Mouse (Mus musculus) liver, adult 2 months (tissue): ENCODE measurements at regions not wholly inside any gene's neighbourhood (a gene's known extent, or its start where the extent isn't known, plus 50 kb on each side); places are given as distances from the start of the nearest gene placed in this dataset.
A peak's percentile ranks its signal among the peaks of the same experiment; 100 is the strongest.

Experiments used
- DNase-seq: peaks from one replicate; pipeline ENCODE4 v3.0.0-alpha.2; 2011; ENCODE audit warnings: low read depth, low spot score; ENCODE audit errors: extremely low read depth
- H3K27ac ChIP-seq: fragments of 200-500 bp; replicated peaks from 2 replicates; pipeline ENCODE4 v1.5.1; 2012; ENCODE audit warnings: low read depth, mild to moderate bottlenecking, control low read depth, inconsistent platforms, low read length; ENCODE audit not compliant: insufficient read depth
- H3K27me3 ChIP-seq: fragments of 200-500 bp; 2 replicates; pipeline ENCODE4 v1.6.1; 2012; ENCODE audit warnings: mild to moderate bottlenecking, moderate library complexity, low read length, inconsistent platforms; ENCODE audit not compliant: control insufficient read depth, insufficient read depth
- H3K36me3 ChIP-seq: fragments of 200-500 bp; 2 replicates; pipeline ENCODE4 v1.6.1; 2012; ENCODE audit warnings: low read length, inconsistent platforms; ENCODE audit not compliant: control insufficient read depth, insufficient read depth
- H3K4me1 ChIP-seq: fragments of 200-500 bp; 2 replicates; pipeline ENCODE4 v1.6.1; 2011; ENCODE audit warnings: low read length; ENCODE audit not compliant: control insufficient read depth, insufficient read depth
- H3K4me3 ChIP-seq: fragments of 200-500 bp; 2 replicates; pipeline ENCODE4 v1.5.1; 2011; ENCODE audit warnings: low read depth, mild to moderate bottlenecking, control low read depth, low read length, moderate library complexity; ENCODE audit not compliant: insufficient read depth
- H3K79me2 ChIP-seq: fragments of 200-500 bp; 2 replicates; pipeline ENCODE4 v1.6.1; 2012; ENCODE audit warnings: inconsistent platforms, mild to moderate bottlenecking, low read length, moderate library complexity; ENCODE audit not compliant: control insufficient read depth, insufficient read depth
- H3K9ac ChIP-seq: fragments of 200-500 bp; 2 replicates; pipeline ENCODE4 v1.6.1; 2012; ENCODE audit warnings: low read depth, mild to moderate bottlenecking, control low read depth, inconsistent platforms, low read length
- CTCF ChIP-seq: fragments of 200-500 bp; IDR thresholded peaks from 2 replicates; pipeline ENCODE4 v1.5.1; 2011; ENCODE audit warnings: low read depth, low read length, control low read depth
- POLR2A ChIP-seq: fragments of 200-500 bp; IDR thresholded peaks from 2 replicates; pipeline ENCODE4 v1.6.1; 2011; ENCODE audit warnings: low read length, control low read depth; ENCODE audit not compliant: insufficient read depth; ENCODE audit errors: extremely low read depth
- WGBS: fragments of 180-500 bp; shearing (Covaris S2); methylation state at CpG from one replicate; pipeline ENCODE4 v1.1.7; 2018; 5-methylcytosine and 5-hydroxymethylcytosine counted together

DNA sequence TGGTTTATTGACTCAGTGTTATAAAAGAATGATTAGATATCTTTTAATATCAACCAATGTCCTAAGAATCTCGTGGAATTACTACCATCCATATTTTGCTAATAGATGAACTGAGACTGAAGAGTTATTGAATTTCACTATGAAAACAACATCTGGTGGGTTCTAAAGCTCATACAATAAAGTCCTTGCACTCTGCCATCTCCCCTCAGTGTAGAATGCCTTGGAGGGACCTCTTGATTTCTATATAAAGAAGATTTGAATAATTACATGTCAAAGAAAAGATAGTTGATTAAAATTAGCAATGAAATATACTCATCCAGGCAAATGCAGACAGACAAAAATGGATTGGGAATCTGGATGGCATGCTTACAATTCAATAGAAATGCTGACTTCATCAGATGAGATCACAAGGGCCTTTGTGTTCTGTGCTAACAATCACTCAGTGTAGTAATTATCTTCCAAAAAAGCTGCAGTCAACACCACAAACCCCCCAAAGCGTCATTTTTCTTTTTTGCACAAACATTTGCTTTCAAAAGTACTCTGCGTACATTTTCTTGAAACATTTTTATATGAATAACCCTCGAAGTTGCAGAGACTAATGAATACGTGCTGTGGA lies 94.2 kb downstream of the Gm9733 start:
- Histone ChIP-seq H3K79me2 (no peaks in the 10 kb centered on the region), H3K9ac (no peak overlapping the region), H3K36me3 (no peaks in the 10 kb centered on the region), H3K27me3 (no peaks in the 10 kb centered on the region), H3K4me1 (peaks cover 3% of the 10 kb centered on the region; the same call in 1 of the 2 replicates), H3K4me3 (no peak overlapping the region), H3K27ac (no peak overlapping the region)
- 81% methylated on average over 5 of the region's 5 CpGs for WGBS
- no peak for DNase-seq
- TF ChIP-seq POLR2A (no peak), CTCF (no peak)

DNA sequence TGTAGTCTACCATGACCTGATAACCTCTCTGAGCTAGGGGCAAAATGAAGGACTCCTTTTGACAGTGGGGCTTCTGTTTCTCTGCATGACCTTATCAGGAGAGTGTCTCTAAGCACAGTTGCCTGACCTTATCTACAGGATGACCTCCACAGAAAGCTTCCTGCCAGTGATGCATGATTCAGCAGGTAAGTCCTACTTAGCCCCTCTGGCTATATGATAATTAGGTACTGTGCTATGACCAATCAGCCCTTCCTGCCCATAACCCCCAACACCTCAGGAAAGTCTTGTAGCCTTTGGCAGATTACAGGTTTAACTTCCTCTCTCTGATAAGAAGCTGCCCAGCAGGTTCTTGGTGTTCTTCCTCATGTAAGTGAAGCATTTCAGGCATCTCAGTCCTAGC lies 89.7 kb downstream of the Gm9733 start:
- Histone ChIP-seq H3K9ac (no peak overlapping the region), H3K4me1 (peaks cover 3% of the 10 kb centered on the region; the same call in 1 of the 2 replicates), H3K27ac (no peak overlapping the region), H3K4me3 (no peak overlapping the region), H3K36me3 (no peaks in the 10 kb centered on the region), H3K27me3 (no peaks in the 10 kb centered on the region), H3K79me2 (no peaks in the 10 kb centered on the region)
- TF ChIP-seq CTCF (no peak), POLR2A (no peak)
- DNase-seq: no peak

DNA sequence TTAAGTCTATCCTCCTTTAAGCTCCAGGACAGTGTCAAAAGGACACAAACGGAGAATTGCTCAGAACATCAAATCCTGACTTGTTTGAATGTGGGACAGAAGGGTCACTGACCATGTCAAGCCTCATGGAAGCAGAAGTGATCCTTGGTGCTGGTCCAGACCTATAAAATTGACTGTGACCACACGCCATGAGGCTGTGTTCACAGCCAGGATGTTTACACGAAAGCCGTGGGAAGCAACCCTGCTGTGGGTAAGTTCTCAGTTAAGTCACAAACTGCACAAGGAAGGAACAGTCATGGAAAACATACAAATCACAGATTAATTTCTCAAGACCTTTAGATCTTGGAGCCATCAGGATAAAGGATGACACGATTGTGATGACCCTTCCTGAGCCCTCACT lies 88.5 kb downstream of the Gm9733 start:
- Histone ChIP-seq H3K9ac (no peak overlapping the region), H3K27ac (no peak overlapping the region), H3K27me3 (no peaks in the 10 kb centered on the region), H3K4me1 (peaks cover 3% of the 10 kb centered on the region; the same call in 1 of the 2 replicates), H3K79me2 (no peaks in the 10 kb centered on the region), H3K4me3 (no peak overlapping the region), H3K36me3 (no peaks in the 10 kb centered on the region)
- TF ChIP-seq CTCF (no peak), POLR2A (no peak)
- DNase-seq: no peak
- 41% methylated on average over 5 of the region's 5 CpGs for WGBS

DNA sequence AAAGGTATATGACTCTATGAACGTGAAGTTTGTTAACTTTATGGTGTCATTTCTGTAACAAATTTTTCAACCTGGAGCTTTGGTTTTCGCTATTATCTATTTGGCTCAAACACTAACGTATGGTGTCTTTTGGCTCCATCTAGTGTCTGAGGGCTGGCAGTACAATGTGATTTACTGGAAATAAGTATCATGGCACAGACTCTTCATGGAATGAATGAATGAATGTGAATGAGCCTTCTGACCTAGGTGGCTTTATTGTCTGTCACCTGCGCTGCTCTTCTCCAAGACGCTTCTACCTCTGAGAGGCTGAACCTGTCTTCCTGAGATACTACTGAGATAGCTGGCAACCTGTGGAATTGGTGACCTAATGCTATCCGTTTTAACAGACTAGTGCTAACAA lies 87.1 kb downstream of the Gm9733 start:
- peak; percentile 49 for TF ChIP-seq CTCF
- no peak for TF ChIP-seq POLR2A
- no peaks in the 10 kb centered on the region for H3K79me2 ChIP-seq
- no peaks in the 10 kb centered on the region for H3K36me3 ChIP-seq
- H3K9ac ChIP-seq: no peak overlapping the region
- WGBS: 18% methylated on average over 6 of the region's 6 CpGs
- DNase-seq: peak; percentile 58
- H3K27me3 ChIP-seq: no peaks in the 10 kb centered on the region
- no peak overlapping the region for H3K27ac ChIP-seq
- no peak overlapping the region for H3K4me3 ChIP-seq
- peaks cover 3% of the 10 kb centered on the region; the same call in 1 of the 2 replicates for H3K4me1 ChIP-seq
